Mouse (Mus musculus) intestine, embryonic 14.5 days (tissue): ENCODE results near the gene Ucma. TPM values are rescaled to one million over a fixed set of nuclear protein-coding genes. Genes with fewer than 3 reads are reported as not detected.

Experiments used
- ATAC-seq: fragments of 200-750 bp; cut with Nextera tagmentation; replicated peaks from 2 replicates; pipeline ENCODE4 v1.8.0; 2017; ENCODE audit warnings: low read depth, moderate number of reproducible peaks, moderate TSS enrichment, moderate library complexity; ENCODE audit not compliant: low FRiP score, low TSS enrichment
- DNase-seq: peaks from one replicate; pipeline ENCODE4 v3.0.0-alpha.2; 2018; ENCODE audit warnings: low spot score
- H3K27ac ChIP-seq: fragments of 300-500 bp; sonication (generic); 2 replicates; pipeline ENCODE4 v1.5.1; 2014; ENCODE audit warnings: low read depth, mild to moderate bottlenecking, control low read depth
- H3K27me3 ChIP-seq: fragments of 300-500 bp; sonication (generic); replicated peaks from 2 replicates; pipeline ENCODE4 v1.6.1; 2014; ENCODE audit warnings: low read length, control low read depth; ENCODE audit not compliant: control insufficient read depth, insufficient read depth
- H3K36me3 ChIP-seq: fragments of 300-500 bp; sonication (generic); 2 replicates; pipeline ENCODE4 v1.6.1; 2014; ENCODE audit warnings: low read length, control low read depth; ENCODE audit not compliant: control insufficient read depth, insufficient read depth
- H3K4me1 ChIP-seq: fragments of 300-500 bp; sonication (generic); replicated peaks from 2 replicates; pipeline ENCODE4 v1.6.1; 2014; ENCODE audit warnings: low read length, control low read depth, mixed read lengths; ENCODE audit not compliant: control insufficient read depth, insufficient read depth
- H3K4me2 ChIP-seq: fragments of 300-500 bp; sonication (generic); 2 replicates; pipeline ENCODE4 v1.6.1; 2014; ENCODE audit warnings: low read length
- H3K4me3 ChIP-seq: fragments of 300-500 bp; sonication (generic); 2 replicates; pipeline ENCODE4 v1.5.1; 2014; ENCODE audit warnings: low read depth, low read length, control low read depth, mixed read lengths
- H3K9ac ChIP-seq: fragments of 300-500 bp; sonication (generic); 2 replicates; pipeline ENCODE4 v1.6.1; 2014; ENCODE audit warnings: mild to moderate bottlenecking, low read length
- H3K9me3 ChIP-seq: fragments of 300-500 bp; sonication (generic); 2 replicates; pipeline ENCODE4 v1.6.1; 2016; ENCODE audit warnings: low read length, control low read depth; ENCODE audit not compliant: control insufficient read depth
- WGBS: fragments of 180-500 bp; shearing (Covaris S2); extraction: QIAGEN DNeasy Blood & Tissue Kit; methylation state at CpG from one replicate; pipeline ENCODE4 v1.1.7; 2014; 5-methylcytosine and 5-hydroxymethylcytosine counted together
- polyA plus RNA-seq: library from polyadenylated mRNA; unstranded; fragments of >200 nt; fragmentation: Nextera tagmentation; extraction: Ambion mirVana; gene quantifications from 2 replicates; pipeline ENCODE4 v1.2.1, GENCODE M21; 2014

Gene Ucma
- polyA plus RNA-seq, 1 experiment from 2014 or later, result not detected

DNA sequence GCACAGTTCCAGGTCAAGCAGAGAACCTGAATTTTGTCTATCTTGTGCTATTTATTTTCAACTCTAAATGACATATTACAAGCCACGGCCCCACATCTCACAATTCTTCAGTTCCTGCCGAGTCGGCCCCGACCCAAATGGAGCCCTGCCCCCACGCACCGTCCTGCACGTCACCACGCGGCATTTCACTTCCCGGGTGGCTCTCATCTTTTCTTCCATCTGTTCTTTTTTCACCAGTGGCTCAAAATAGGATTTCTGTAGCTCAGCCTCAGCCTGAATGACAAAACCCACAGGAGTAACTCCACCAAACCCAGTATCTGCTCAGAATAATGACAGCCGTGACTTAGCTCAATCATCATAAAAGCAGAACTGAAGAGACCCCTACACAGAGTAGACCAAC lies 17.7 kb downstream of the Ucma start:
- Histone ChIP-seq H3K4me3 (no peak overlapping the region), H3K4me1 (no peaks in the 10 kb centered on the region), H3K9ac (no peak overlapping the region), H3K27me3 (no peaks in the 10 kb centered on the region), H3K4me2 (no peak overlapping the region), H3K27ac (no peak overlapping the region), H3K36me3 (peaks cover 82% of the 10 kb centered on the region), H3K9me3 (no peaks in the 10 kb centered on the region)
- WGBS, result 93% methylated on average over 11 of the region's 11 CpGs
- ATAC-seq (no peak), DNase-seq (no peak)

DNA sequence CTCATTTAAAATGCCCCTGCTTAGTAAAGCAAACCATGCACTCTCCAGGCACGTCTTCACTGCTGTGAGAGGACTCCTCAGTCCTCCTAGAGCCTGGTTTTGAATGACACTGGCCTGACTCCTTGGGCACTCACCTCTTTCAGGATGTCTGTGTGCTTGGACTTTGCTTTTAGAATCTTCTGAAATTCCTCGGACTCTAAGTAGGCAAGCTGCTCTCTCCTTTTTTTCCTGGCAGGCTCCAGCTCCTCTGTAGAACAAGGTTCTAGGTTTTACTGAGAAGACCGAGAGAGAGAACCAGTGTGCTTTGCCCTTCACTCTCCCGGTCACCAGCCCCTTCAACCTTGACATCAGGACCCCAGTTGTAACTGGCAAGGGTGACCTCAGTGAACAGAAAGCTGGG lies 18.5 kb downstream of the Ucma start:
- H3K4me3 ChIP-seq, result no peak overlapping the region
- no peak overlapping the region for H3K27ac ChIP-seq
- H3K4me1 ChIP-seq, result no peaks in the 10 kb centered on the region
- no peak overlapping the region for H3K4me2 ChIP-seq
- no peak for DNase-seq
- no peak overlapping the region for H3K9ac ChIP-seq
- no peak for ATAC-seq
- H3K9me3 ChIP-seq, result no peaks in the 10 kb centered on the region
- WGBS, result 89% methylated on average over 4 of the region's 4 CpGs
- H3K36me3 ChIP-seq, result peaks cover 90% of the 10 kb centered on the region
- H3K27me3 ChIP-seq, result no peaks in the 10 kb centered on the region

DNA sequence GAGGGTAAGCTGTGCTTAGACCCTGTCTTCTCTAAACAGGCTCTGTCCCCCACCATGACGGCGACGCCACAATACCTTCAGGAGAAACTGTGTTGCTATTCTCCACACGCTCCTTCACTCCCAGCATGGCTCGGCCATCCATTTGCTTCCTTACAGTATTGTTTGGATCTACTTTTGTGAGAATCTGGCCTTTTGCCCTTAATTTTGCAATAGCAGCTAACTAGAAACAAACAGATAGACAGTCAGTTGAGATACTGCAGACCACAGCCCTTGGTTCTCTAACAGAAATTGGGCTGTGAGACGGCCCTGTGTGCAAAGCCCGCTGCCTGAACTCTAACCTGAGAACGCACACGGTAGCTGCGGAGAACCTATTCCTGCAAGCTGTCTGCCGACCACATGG lies 19.7 kb downstream of the Ucma start:
- no peak overlapping the region for H3K27ac ChIP-seq
- DNase-seq (no peak), ATAC-seq (no peak)
- no peaks in the 10 kb centered on the region for H3K4me1 ChIP-seq
- H3K36me3 ChIP-seq, result peaks cover 92% of the 10 kb centered on the region
- H3K4me3 ChIP-seq, result no peak overlapping the region
- H3K27me3 ChIP-seq, result no peaks in the 10 kb centered on the region
- 75% methylated on average over 11 of the region's 11 CpGs for WGBS
- no peaks in the 10 kb centered on the region for H3K9me3 ChIP-seq
- H3K4me2 ChIP-seq, result no peak overlapping the region
- H3K9ac ChIP-seq, result no peak overlapping the region

DNA sequence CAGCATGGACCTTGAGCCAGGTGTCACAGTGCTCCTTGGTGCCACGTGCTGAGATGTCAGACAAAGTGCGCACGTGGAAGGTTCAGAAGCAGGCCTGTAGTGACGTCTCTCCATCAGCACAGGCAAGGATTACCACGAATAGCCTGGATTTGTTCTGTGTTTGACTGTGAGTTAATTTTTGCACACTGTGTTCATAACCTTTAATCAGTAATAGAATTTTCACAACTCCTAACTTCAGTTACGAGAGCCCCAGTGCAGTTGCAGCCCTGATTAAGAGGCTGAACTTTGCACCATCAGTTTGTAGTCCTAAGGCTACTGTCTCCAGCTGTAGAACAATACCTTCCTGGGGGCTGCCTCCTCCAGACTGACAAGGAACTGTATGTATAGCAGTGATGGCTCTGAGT lies 20.5 kb downstream of the Ucma start:
- Histone ChIP-seq H3K27ac (no peak overlapping the region), H3K36me3 (peaks cover 92% of the 10 kb centered on the region), H3K4me3 (no peak overlapping the region), H3K27me3 (no peaks in the 10 kb centered on the region), H3K9ac (no peak overlapping the region), H3K4me2 (no peak overlapping the region), H3K9me3 (no peaks in the 10 kb centered on the region), H3K4me1 (no peaks in the 10 kb centered on the region)
- 83% methylated on average over 6 of the region's 6 CpGs for WGBS
- ATAC-seq (peak; percentile 55; the same call in 1 of the 2 replicates), DNase-seq (no peak)

DNA sequence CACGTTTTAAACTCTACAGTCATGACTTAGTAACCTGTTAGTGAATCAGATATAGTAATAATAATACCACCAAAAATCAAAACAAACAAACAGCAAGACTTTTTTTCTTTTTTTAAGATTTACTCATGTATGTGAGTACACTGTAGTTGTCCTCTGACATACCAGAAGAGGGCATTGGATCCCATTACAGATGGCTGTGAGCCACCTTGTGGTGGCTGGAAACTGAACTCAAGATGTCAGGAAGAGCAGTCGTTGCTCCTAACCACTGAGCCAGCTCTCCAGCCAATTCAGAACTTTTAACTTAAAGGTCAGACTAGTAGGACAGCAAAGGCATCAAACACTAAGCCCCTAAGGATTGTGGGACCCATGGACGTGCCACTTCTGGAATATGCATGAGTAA lies 23.0 kb downstream of the Ucma start:
- no peaks in the 10 kb centered on the region for H3K27me3 ChIP-seq
- H3K9me3 ChIP-seq, result no peaks in the 10 kb centered on the region
- no peak overlapping the region for H3K4me3 ChIP-seq
- H3K36me3 ChIP-seq, result peaks cover 88% of the 10 kb centered on the region
- H3K4me1 ChIP-seq, result no peaks in the 10 kb centered on the region
- ATAC-seq (no peak), DNase-seq (no peak)
- no peak overlapping the region for H3K27ac ChIP-seq
- WGBS, result 80% methylated on average over 3 of the region's 3 CpGs
- H3K9ac ChIP-seq, result no peak overlapping the region
- H3K4me2 ChIP-seq, result no peak overlapping the region

DNA sequence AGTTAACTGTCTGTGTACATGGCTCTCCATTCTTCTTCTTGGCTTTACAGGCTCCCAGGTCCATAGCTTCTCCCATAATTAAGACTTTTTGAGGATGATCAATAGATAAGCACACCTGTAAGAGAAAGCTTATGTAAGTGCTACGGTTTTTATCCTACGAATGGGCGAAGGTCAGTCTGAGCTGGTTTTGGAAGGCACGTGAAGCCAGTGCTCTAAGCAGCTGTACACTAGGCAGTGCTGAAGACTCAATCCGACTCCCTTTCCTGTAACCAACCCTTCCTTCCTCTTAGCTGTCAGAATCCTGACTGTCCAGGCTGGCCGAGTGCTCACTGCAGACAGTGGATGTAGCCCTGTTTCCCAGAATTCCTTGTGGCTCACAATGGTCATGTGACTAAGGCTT lies 25.3 kb downstream of the Ucma start:
- no peak for DNase-seq
- Histone ChIP-seq H3K4me1 (no peaks in the 10 kb centered on the region), H3K9me3 (no peaks in the 10 kb centered on the region), H3K27me3 (no peaks in the 10 kb centered on the region), H3K36me3 (peaks cover 85% of the 10 kb centered on the region), H3K4me2 (no peak overlapping the region), H3K4me3 (no peak overlapping the region), H3K27ac (no peak overlapping the region), H3K9ac (no peak overlapping the region)
- WGBS, result 92% methylated on average over 6 of the region's 6 CpGs
- no peak for ATAC-seq

DNA sequence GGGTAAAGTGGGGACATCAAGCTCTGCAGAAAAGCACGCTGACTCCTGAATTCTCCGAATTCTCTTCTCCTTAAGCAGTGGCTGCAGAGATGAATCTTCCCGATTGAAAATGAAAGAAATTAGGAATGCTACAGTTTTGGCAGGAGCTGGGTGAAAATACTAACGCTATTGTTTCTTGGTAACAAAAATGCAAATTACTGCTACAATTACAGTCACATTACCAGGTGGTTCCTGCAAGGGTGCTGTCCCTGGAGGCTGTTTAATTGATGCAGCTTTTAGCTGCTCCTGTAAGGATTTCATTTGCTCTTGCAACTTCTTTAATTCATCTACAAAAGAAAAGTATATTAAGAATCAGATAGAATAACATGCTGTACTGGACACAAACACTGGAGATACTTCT lies 31.2 kb downstream of the Ucma start:
- no peaks in the 10 kb centered on the region for H3K9me3 ChIP-seq
- DNase-seq, result no peak
- H3K4me2 ChIP-seq, result no peak overlapping the region
- no peak overlapping the region for H3K27ac ChIP-seq
- ATAC-seq, result no peak
- no peak overlapping the region for H3K4me3 ChIP-seq
- no peak overlapping the region for H3K9ac ChIP-seq
- peaks cover 58% of the 10 kb centered on the region for H3K36me3 ChIP-seq
- H3K27me3 ChIP-seq, result no peaks in the 10 kb centered on the region
- H3K4me1 ChIP-seq, result peaks cover 9% of the 10 kb centered on the region
- 92% methylated on average over 4 of the region's 4 CpGs for WGBS

DNA sequence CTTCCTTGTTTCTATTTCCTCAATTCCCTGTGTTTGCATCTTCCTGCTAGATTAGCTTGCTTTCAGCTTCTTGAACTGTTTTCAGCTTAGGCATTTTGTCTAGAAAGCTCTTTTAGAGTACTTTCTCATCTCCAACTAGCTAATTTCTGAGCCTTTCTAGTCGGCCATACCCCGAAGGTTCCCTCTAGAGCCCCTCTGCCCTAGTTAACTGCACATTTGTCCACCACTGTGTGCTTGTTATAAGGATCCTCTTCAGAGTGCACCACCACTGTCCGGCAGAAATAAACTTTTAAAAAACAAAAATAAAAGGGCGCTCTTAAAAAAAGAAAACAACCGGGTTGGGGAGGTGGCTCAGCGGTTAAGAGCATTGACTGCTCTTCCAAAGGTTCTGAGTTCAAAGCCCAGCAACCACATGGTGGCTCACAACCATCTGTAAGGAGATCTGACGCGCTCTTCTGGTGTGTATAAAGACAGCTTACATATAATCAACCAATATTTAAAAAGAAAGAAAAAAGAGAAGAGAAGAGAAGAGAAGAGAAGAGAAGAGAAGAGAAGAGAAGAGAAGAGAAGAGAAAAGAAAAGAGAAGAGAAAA lies 36.1 kb downstream of the Ucma start:
- Histone ChIP-seq H3K27ac (peak overlapping the region; percentile 59; the same call in 1 of the 2 replicates), H3K4me1 (peaks cover 10% of the 10 kb centered on the region), H3K36me3 (peaks cover 20% of the 10 kb centered on the region), H3K9me3 (no peaks in the 10 kb centered on the region), H3K9ac (peak overlapping the region; percentile 57), H3K4me3 (peak overlapping the region; percentile 82), H3K27me3 (no peaks in the 10 kb centered on the region), H3K4me2 (peak overlapping the region; percentile 57)
- WGBS, result 15% methylated on average over 8 of the region's 8 CpGs
- ATAC-seq (no peak), DNase-seq (peak; percentile 58)
